Mouse (Mus musculus) bone marrow, adult 2 months (tissue): ENCODE data around the gene Gtf3a.
"Not testable (repeated sequence)": the region's sequence is repeated elsewhere in the genome, so short reads cannot be mapped to it uniquely, and the experiment has no call there.

Source experiments
- CTCF ChIP-seq: fragments of 200-500 bp; IDR thresholded peaks from 2 replicates; pipeline ENCODE4 v1.5.1; 2011; ENCODE audit warnings: low read length, control low read depth; ENCODE audit not compliant: control insufficient read depth, insufficient read depth
- POLR2A ChIP-seq: fragments of 200-500 bp; IDR thresholded peaks from 2 replicates; pipeline ENCODE4 v1.6.1; 2011; ENCODE audit warnings: low read depth, mild to moderate bottlenecking, control low read depth, low read length, borderline replicate concordance; ENCODE audit not compliant: control insufficient read depth

- TF ChIP-seq POLR2A, CTCF: not testable (repeated sequence)
These were observed 6.5 kb upstream of the Gtf3a start for GRCm38 (mm10) chr5:146941939-146942338.
